Mouse (Mus musculus) frontal cortex, postnatal 14 days (tissue): ENCODE measurements at regions not wholly inside any gene's neighbourhood (a gene's known extent, or its start where the extent isn't known, plus 50 kb on each side); places are given as distances from the start of the nearest gene placed in this dataset.

Source experiments
- DNase-seq, 2 experiments: peaks; one replicate each; pipeline ENCODE4 v3.0.0; 2022; ENCODE audit warnings: low spot score in 2 of 2

- no peak for DNase-seq
Measured at GRCm38 (mm10) chr6:61125431-61125830, 54.7 kb upstream of the Ccser1 start.

GRCm38 (mm10) chr6:61127238-61127637 is 52.9 kb upstream of the Ccser1 start:
- no peak for DNase-seq

GRCm38 (mm10) chr6:61128211-61128610 is 51.9 kb upstream of the Ccser1 start:
- no peak for DNase-seq
